Comparison of ENCODE assay signal across 8 mouse cellular contexts in genomic region chr17:27839469-27840252, GRCm38 (mm10). TPM values are rescaled to one million over a fixed set of nuclear protein-coding genes. Genes with fewer than 3 reads are reported as not detected.
DNase-seq lines count a peak whose midpoint lies in the region; ATAC-seq and TF ChIP-seq lines count a peak whose summit lies in the region.

No protein-coding gene starts in this region.

- peak; percentile 100 for ATAC-seq in embryonic facial prominence, embryonic 14.5 days (ENCODE audit: low read depth)
- ATAC-seq in limb, embryonic 13.5 days (ENCODE audit: low FRiP score, low read depth), result peak; percentile 97
- ATAC-seq in midbrain, embryonic 16.5 days, result peak; percentile 99

- no peaks in the 10 kb centered on the region for H3K9me3 ChIP-seq in embryonic facial prominence, embryonic 14.5 days (ENCODE audit: control insufficient read depth, low read length)
- no peaks in the 10 kb centered on the region for H3K9me3 ChIP-seq in limb, embryonic 13.5 days
- no peaks in the 10 kb centered on the region for H3K9me3 ChIP-seq in midbrain, embryonic 16.5 days (replicated peaks; ENCODE audit: control insufficient read depth, low read length, poor library complexity, severe bottlenecking)

- TF ChIP-seq EP300 in heart, adult 2 months (IDR thresholded peaks at IDR 0.05; ENCODE audit: insufficient read depth, low read depth, low read length), result peak; percentile 98

- intact Hi-C loops in heart, adult 2 months (cut with DNase I), result loop anchor here (1.0 to 2.0 kb wide), 2 partner anchors 18 to 67 kb away; no protein-coding TSS in a partner anchor

- peak overlapping the region; percentile 91 for H3K4me3 ChIP-seq in embryonic facial prominence, embryonic 14.5 days (ENCODE audit: low read depth, low read length)
- H3K4me3 ChIP-seq in heart, adult 2 months, result peak overlapping the region; percentile 83
- H3K4me3 ChIP-seq in limb, embryonic 13.5 days, result peak overlapping the region; percentile 91
- H3K4me3 ChIP-seq in midbrain, embryonic 16.5 days (ENCODE audit: low read depth, low read length), result peak overlapping the region; percentile 93

- peak; percentile 19 for TF ChIP-seq CTCF in heart, adult 2 months (IDR thresholded peaks at IDR 0.05)

- WGBS in embryonic facial prominence, embryonic 14.5 days, result 3% methylated on average over 31 of the region's 35 CpGs
- WGBS in heart, adult 2 months, result 2% methylated on average over 35 of the region's 35 CpGs
- 3% methylated on average over 35 of the region's 35 CpGs for WGBS in limb, embryonic 13.5 days
- 2% methylated on average over 35 of the region's 35 CpGs for WGBS in midbrain, embryonic 16.5 days

- H3K79me2 ChIP-seq in heart, adult 2 months (replicated peaks; ENCODE audit: control insufficient read depth, insufficient read depth, low read length), result peaks cover 2% of the 10 kb centered on the region; the same call in 1 of the 2 replicates

- peak; percentile 99 for DNase-seq in 3T3-L1 (ENCODE audit: low read depth, low spot score)
- DNase-seq in adrenal gland, postnatal 4 days (ENCODE audit: low spot score in 2 of 2), result peak; percentile 76 to 91
- peak; percentile 99 for DNase-seq in embryonic facial prominence, embryonic 14.5 days (ENCODE audit: low spot score)
- peak; percentile 96 to 97 for DNase-seq in heart, adult 2 months
- peak; percentile 98 for DNase-seq in kidney, adult 8-10 months
- peak; percentile 81 to 93 for DNase-seq in spleen, postnatal 10 days (ENCODE audit: low spot score in 2 of 2)

- peak; percentile 88 for TF ChIP-seq POLR2A in heart, adult 2 months (IDR thresholded peaks at IDR 0.05; ENCODE audit: insufficient read depth, low read depth, low read length)

- H3K9ac ChIP-seq in embryonic facial prominence, embryonic 14.5 days (ENCODE audit: low read depth, low read length), result peak overlapping the region; percentile 90
- peak overlapping the region; percentile 87 for H3K9ac ChIP-seq in heart, adult 2 months (ENCODE audit: low read depth, low read length)
- H3K9ac ChIP-seq in limb, embryonic 13.5 days, result peak overlapping the region; percentile 91
- H3K9ac ChIP-seq in midbrain, embryonic 16.5 days (ENCODE audit: low read depth, low read length), result peak overlapping the region; percentile 86

- no peaks in the 10 kb centered on the region for H3K27me3 ChIP-seq in embryonic facial prominence, embryonic 14.5 days (replicated peaks; ENCODE audit: control insufficient read depth, insufficient read depth, low read length)
- H3K27me3 ChIP-seq in heart, adult 2 months (ENCODE audit: control insufficient read depth, insufficient read depth, low read length), result no peaks in the 10 kb centered on the region
- 0 out of 2 replicates have a peak, but pooled peaks cover 5% of the 10 kb centered on the region for H3K27me3 ChIP-seq in limb, embryonic 13.5 days
- peaks cover 4% of the 10 kb centered on the region; the same call in 1 of the 2 replicates for H3K27me3 ChIP-seq in midbrain, embryonic 16.5 days (ENCODE audit: control insufficient read depth, insufficient read depth, low read depth, low read length)

- H3K36me3 ChIP-seq in embryonic facial prominence, embryonic 14.5 days (ENCODE audit: control insufficient read depth, insufficient read depth, low read length), result peaks cover 29% of the 10 kb centered on the region
- H3K36me3 ChIP-seq in heart, adult 2 months (ENCODE audit: control insufficient read depth, insufficient read depth, low read length), result peaks cover 4% of the 10 kb centered on the region
- peaks cover 28% of the 10 kb centered on the region for H3K36me3 ChIP-seq in limb, embryonic 13.5 days
- peaks cover 18% of the 10 kb centered on the region for H3K36me3 ChIP-seq in midbrain, embryonic 16.5 days (ENCODE audit: control insufficient read depth, insufficient read depth, low read length)

- no peak overlapping the region; the same call in 1 of the 2 replicates for H3K27ac ChIP-seq in embryonic facial prominence, embryonic 14.5 days (replicated peaks; ENCODE audit: low read depth, low read length)
- peak overlapping the region; percentile 94 for H3K27ac ChIP-seq in heart, adult 2 months
- 0 out of 2 replicates have a peak overlapping the region, but pooled peaks have one; percentile 22 for H3K27ac ChIP-seq in limb, embryonic 13.5 days
- H3K27ac ChIP-seq in midbrain, embryonic 16.5 days (ENCODE audit: low read length), result peak overlapping the region; percentile 71

- peaks cover 7% of the 10 kb centered on the region; the same call in 1 of the 2 replicates for H3K4me1 ChIP-seq in embryonic facial prominence, embryonic 14.5 days (ENCODE audit: control insufficient read depth, insufficient read depth, low read length)
- H3K4me1 ChIP-seq in heart, adult 2 months (ENCODE audit: control insufficient read depth, insufficient read depth, low read length), result peaks cover 1% of the 10 kb centered on the region; the same call in 1 of the 2 replicates
- H3K4me1 ChIP-seq in limb, embryonic 13.5 days, result peaks cover 16% of the 10 kb centered on the region
- H3K4me1 ChIP-seq in midbrain, embryonic 16.5 days (ENCODE audit: control insufficient read depth, insufficient read depth, low read length), result peaks cover 12% of the 10 kb centered on the region

- H3K4me2 ChIP-seq in embryonic facial prominence, embryonic 14.5 days (ENCODE audit: low read depth, low read length), result peak overlapping the region; percentile 83
- H3K4me2 ChIP-seq in limb, embryonic 13.5 days (replicated peaks), result peak overlapping the region; percentile 78
- peak overlapping the region; percentile 77 for H3K4me2 ChIP-seq in midbrain, embryonic 16.5 days (ENCODE audit: low read length)

RNA-seq across cellular contexts. Expression of gene Snrpc, which starts 1.7 kb away (rescaled TPM):
- total RNA-seq in adrenal gland, postnatal 4 days (2021), result 100 to 1,000 TPM; 115 to 124 TPM
- polyA plus RNA-seq in embryonic facial prominence, embryonic 14.5 days (2014; fragmentation: Nextera tagmentation; extraction: Ambion mirVana), result 272 and 274 TPM in 2 replicates
- total RNA-seq in heart, adult 2 months (2021), result 10 to 100 TPM; 44.5 to 55.2 TPM
- polyA plus RNA-seq in heart, adult 2 months (2012; rRNA removed), result 43.4 and 52.4 TPM in 2 replicates
- polyA plus RNA-seq in limb, embryonic 13.5 days (2015; fragmentation: Nextera tagmentation; extraction: Ambion mirVana), result 355 and 358 TPM in 2 replicates
- 193 and 197 TPM in 2 replicates for polyA plus RNA-seq in midbrain, embryonic 16.5 days (2015; fragmentation: Nextera tagmentation; extraction: Ambion mirVana)

RNA-seq across cellular contexts. Expression of gene Uhrf1bp1, which starts 16.6 kb away (rescaled TPM):
- 10 to 100 TPM; 24.5 to 24.8 TPM for total RNA-seq in adrenal gland, postnatal 4 days (2021)
- 5.9 and 6.7 TPM in 2 replicates for polyA plus RNA-seq in embryonic facial prominence, embryonic 14.5 days (2014; fragmentation: Nextera tagmentation; extraction: Ambion mirVana)
- 10 to 100 TPM; 14.7 to 19.4 TPM for total RNA-seq in heart, adult 2 months (2021)
- polyA plus RNA-seq in heart, adult 2 months (2012; rRNA removed), result 5.3 and 10.1 TPM in 2 replicates
- 6.7 and 7.5 TPM in 2 replicates for polyA plus RNA-seq in limb, embryonic 13.5 days (2015; fragmentation: Nextera tagmentation; extraction: Ambion mirVana)
- polyA plus RNA-seq in midbrain, embryonic 16.5 days (2015; fragmentation: Nextera tagmentation; extraction: Ambion mirVana), result 6.0 and 6.5 TPM in 2 replicates

RNA-seq across cellular contexts. Expression of gene D17Wsu92e, which starts 19.2 kb away (rescaled TPM):
- 100 to 1,000 TPM; 127 to 130 TPM for total RNA-seq in adrenal gland, postnatal 4 days (2021)
- polyA plus RNA-seq in embryonic facial prominence, embryonic 14.5 days (2014; fragmentation: Nextera tagmentation; extraction: Ambion mirVana), result 18.8 and 19.0 TPM in 2 replicates
- total RNA-seq in heart, adult 2 months (2021), result 100 to 1,000 TPM; 136 to 151 TPM
- 112 and 163 TPM in 2 replicates for polyA plus RNA-seq in heart, adult 2 months (2012; rRNA removed)
- 18.1 and 18.2 TPM in 2 replicates for polyA plus RNA-seq in limb, embryonic 13.5 days (2015; fragmentation: Nextera tagmentation; extraction: Ambion mirVana)
- 8.5 and 9.4 TPM in 2 replicates for polyA plus RNA-seq in midbrain, embryonic 16.5 days (2015; fragmentation: Nextera tagmentation; extraction: Ambion mirVana)
